Mouse (Mus musculus) activated CD4-positive, CD25-positive, alpha-beta regulatory T cell, adult 4 months (primary cell): ENCODE data around the gene Ssbp2. TPM values are rescaled to one million over a fixed set of nuclear protein-coding genes. Genes with fewer than 3 reads are reported as not detected.

Source experiments
- ATAC-seq: one replicate; pipeline ENCODE4 v1.8.0; 2017
- polyA plus RNA-seq, 2 experiments: library from polyadenylated mRNA; unstranded; fragments of 100-300 nt; shearing (Covaris generic); gene quantifications; one replicate each; pipeline ENCODE4 v1.2.1; 2017

The Ssbp2 gene
- polyA plus RNA-seq, 2 experiments from 2014 or later = 96.5 to 129 TPM

- peak; percentile 77 for ATAC-seq
Observed at GRCm38 (mm10) chr13:91635957-91636356, 175.9 kb downstream of the Ssbp2 start.

DNA sequence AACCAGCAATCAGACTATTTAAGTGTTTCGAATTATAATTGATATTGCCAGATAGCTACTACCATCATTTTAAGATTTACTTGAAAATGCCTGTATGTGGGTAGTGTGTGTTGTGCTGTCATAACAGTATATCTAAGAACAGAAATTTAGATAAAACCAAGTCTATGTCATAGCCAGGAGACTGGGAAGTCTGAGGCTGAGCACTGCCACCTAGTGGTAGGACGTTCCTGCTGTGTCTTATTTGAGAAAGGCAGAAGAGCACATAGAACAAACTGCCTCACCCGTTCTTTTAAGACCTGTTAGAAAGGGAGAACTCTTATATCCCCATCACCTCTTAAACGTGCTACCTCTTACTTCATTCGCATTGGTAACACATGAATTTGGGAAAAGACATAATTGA, 176.7 kb downstream of the Ssbp2 start:
- peak; percentile 79 for ATAC-seq

GRCm38 (mm10) chr13:91638836-91639235, 178.8 kb downstream of the Ssbp2 start:
- no peak for ATAC-seq

- ATAC-seq = no peak
Observed at GRCm38 (mm10) chr13:91640219-91640618, 180.1 kb downstream of the Ssbp2 start.

- no peak for ATAC-seq
Observed at GRCm38 (mm10) chr13:91648240-91648639, 188.2 kb downstream of the Ssbp2 start.

GRCm38 (mm10) chr13:91649926-91650325, 189.8 kb downstream of the Ssbp2 start:
- ATAC-seq = no peak

DNA sequence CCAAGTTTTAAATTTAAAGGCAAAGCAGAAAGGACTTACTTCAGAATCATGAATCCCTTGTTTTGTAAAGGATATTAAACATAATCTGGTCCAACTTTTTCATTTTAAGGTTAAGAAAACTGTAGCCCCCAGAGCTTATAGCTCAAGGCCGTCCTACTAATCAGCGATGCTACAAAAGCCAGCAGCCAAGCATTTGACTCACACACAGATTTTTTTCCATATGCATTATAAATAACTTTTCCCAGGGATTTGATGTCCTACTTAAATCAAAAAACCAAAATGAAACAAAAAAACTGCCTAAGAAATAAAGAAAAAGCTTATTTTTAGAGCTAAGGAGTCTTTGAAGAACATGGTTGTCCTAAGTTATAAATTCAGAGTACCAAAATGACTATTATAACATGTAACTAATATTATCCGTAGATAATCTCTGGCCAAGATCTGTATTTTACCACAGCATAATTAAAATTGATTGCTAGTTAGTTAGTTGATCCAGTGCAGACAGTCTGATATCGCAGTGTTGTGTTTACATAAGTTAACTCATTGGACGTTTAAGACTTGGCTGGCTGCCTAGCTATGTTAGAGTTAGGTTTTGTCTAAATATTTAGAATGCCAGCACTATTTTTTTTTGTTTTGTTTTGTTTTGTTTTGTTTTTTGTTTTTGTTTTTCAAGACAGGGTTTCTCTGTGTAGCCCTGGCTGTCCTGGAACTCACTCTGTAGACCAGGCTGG, 201.1 kb downstream of the Ssbp2 start:
- ATAC-seq = no peak

DNA sequence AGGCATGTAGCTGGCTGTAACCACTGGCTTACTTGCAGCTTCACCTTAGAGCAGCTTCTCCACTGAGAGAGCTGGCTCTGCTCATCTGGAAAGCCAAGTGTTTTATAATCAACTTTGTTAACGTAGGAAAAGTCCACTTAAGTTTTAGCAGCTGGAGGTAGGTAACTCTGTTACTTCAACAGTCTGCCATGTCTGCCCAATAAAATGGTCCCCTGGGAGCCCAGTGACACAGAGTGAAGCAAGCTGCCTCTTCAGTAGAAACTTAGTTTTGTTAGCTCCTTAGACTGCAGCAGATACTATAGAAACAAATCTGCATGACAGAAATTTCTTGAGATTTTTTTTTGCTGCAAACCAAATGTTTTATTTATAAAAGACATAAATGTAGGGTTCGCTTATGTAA, 202.7 kb downstream of the Ssbp2 start:
- no peak for ATAC-seq

- no peak for ATAC-seq
Observed at GRCm38 (mm10) chr13:91673241-91673640, 213.2 kb downstream of the Ssbp2 start.

DNA sequence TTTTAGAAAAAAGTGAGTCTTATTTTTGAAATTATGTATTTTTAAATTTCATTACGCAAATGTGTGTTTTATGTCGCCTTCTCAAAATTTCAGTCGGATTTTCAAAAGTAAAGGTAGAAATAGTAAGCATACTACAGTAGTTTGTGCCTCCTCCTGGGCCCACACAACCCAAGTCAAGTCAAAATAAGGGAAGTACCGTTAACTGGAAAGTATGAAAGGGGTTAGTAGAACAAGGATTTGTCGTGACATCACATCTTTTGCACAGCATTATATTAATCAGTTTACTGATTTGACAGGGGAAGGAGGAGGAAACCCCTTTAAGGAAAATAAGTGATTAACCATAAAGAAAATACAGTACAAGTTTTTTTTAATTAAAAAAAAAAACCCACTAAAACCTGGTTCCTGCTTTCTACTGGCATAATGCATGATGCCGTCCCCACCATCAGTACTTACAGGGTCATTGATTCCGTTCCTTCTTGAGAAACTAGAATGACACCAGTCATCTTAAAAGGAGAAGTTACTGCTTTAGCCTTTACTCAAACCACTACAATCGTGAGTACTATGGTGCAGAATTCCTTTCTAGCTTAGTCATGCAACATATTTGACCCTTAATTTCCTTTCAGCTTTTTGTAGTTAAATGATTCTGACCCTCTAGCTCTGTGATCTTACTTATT, 220.8 kb downstream of the Ssbp2 start:
- no peak for ATAC-seq

- no peak for ATAC-seq
Observed at GRCm38 (mm10) chr13:91681474-91681873, 221.4 kb downstream of the Ssbp2 start.

- ATAC-seq = no peak
Observed at GRCm38 (mm10) chr13:91690118-91690517, 230.0 kb downstream of the Ssbp2 start.

GRCm38 (mm10) chr13:91693615-91694014, 233.5 kb downstream of the Ssbp2 start:
- no peak for ATAC-seq

- ATAC-seq = no peak
Observed at GRCm38 (mm10) chr13:91695406-91695805, 235.3 kb downstream of the Ssbp2 start.

DNA sequence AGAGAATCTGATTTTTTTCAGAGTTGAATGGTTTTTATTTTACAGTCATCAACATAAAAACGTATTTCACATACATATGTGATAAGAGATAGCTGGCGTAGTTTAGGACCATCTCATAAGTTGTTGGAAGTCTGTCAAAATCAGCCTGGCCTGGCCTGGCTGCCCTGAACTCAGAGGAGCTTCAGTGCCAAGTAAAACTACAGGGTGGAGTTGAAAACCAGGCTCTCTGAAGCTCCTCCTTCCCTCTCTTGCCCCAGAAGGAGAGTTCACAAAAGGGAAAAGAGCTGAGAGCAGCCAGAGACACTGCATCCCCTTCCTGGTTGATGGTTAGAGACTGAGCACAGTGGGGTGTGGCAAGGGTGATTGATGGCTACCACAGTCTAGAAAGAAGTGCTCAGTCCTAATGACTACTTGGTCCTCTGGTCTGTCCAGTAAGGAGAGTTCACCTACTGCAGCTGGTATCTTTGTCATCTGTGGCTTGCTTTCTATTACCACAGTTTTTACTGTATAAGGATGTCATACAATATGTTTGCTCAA, 236.1 kb downstream of the Ssbp2 start:
- no peak for ATAC-seq

DNA sequence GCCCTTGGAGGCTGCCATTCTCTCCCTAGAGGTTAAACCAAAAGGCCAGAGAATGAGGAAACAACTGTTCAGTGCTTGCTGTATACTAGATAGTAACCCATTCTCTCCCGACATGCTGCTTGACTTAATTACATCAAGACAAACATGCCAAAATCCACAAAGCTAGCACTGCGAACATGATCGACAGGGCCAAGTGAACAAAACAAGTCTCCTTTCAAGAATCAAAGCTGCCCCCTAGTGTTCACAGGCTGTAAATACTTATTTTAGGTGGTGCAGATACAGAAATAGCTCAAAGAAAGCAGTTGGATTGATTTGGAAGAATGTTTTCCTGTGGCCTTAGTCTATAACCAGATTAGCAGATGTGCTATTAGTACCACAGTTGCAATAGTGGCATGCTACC, 236.9 kb downstream of the Ssbp2 start:
- no peak for ATAC-seq

GRCm38 (mm10) chr13:91702337-91702736, 242.3 kb downstream of the Ssbp2 start:
- ATAC-seq = peak; percentile 97

- no peak for ATAC-seq
Observed at GRCm38 (mm10) chr13:91719487-91719886, 259.4 kb downstream of the Ssbp2 start.

GRCm38 (mm10) chr13:91723108-91723735, 263.1 kb downstream of the Ssbp2 start:
- ATAC-seq = no peak

DNA sequence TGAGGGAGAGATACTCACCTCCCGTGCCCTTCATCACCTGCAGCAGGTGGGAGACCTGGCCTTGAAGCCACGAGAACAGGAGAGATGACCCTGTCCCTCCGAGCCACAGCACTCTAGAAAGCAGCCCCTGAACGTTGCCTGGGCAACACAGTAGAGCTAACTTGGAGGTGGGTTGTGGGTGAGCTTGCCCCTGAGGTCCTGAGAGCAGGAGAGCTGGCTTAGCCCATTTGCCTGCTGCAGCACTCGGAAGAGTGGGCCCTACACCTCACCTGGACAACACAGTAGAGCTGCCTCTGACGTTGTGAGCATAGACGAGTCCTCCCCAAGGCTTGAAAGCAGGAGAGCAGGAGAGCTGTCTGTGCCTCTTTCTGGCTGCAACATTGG, 263.6 kb downstream of the Ssbp2 start:
- ATAC-seq = no peak

- ATAC-seq = no peak
Observed at GRCm38 (mm10) chr13:91724211-91724610, 264.1 kb downstream of the Ssbp2 start.

DNA sequence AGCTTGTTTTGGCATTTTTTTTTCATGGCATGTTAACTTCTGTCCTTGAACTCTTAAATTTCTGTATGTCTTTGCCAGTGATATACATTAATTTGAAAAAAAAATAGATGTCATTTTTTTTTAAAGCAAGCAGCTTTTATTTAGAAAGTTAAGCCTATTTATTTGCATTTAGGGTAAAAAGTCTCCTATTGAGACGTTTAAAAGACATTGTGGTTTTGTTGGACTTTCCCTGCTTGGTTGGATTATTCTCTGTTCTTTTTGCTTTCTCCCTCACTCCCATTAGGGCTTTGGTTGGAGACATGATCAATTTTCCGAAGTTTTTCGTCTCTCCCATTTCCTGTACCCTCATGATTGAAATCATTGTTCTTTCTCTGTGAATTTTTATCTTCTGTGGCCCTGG, 265.0 kb downstream of the Ssbp2 start:
- ATAC-seq = no peak

DNA sequence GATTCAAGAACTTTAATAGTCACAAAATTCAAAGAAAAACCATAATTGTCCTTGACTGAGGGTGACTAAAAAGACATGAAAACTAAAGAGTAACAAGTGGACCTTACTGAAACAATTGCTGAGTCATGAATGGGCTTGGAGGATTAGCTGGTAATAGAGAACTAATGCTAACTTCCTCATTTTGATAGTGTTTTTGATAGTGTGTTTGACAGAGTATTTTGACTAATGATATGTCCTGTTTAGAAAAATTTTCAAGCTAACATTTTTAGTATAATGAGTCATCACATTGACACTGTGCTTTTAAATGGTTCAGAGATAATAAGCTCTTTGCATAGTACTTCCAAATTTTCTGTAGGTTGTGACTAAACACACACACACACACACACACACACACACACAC, 267.8 kb downstream of the Ssbp2 start:
- ATAC-seq = no peak

GRCm38 (mm10) chr13:91737191-91737590, 277.1 kb downstream of the Ssbp2 start:
- ATAC-seq = no peak
